Mouse (Mus musculus): ENCODE results near the gene Tspan33.

DNA sequence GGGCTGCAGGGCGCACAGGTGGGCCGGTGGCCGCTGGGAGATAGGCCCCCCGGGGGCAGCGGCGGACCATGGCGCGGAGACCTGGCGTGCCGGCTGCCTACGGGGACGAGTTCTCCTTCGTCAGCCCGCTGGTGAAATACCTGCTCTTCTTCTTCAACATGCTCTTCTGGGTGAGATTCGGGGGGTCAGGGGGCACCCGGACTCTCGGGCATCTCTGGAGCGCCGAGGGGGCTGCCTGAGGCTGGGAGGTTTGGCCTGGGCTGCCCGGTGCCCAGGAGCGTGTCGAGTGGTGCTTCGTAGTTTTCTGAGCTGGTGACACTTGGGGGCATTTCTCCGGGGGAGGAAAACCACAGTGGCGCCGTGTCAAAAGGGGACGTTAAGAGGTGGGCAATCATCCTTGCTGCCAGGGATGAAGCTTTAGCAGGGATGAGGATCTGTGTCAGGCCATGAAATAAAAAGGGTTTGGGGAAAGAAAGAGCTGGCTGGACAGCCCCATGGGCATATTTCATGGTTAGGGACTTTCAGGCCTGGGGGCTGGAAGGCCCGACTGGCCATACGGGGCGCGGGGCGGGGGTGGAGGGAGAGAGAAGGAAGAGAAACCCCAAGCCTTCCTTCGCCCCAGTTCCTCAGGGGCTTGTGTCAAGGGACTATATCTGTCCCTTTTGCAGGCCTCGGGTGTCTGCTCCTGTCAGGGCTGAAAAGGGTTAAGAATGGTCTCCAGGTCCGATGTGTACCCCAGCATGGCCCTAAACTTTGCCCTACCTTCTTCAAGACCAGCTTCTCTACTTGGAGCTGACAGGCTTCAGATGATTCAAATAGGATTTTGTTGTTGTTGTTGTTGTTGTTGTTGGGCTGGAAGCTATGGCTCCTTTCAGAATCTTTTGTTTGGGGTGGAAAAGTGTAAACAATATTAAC is 610 bp downstream of the Tspan33 start:
- no peak for TF ChIP-seq EP300 (IDR thresholded peaks at IDR 0.05)
- TF ChIP-seq CTCF (IDR thresholded peaks at IDR 0.05) = no peak

Measured in lung, postnatal 0 days (tissue).